Mouse (Mus musculus) testis, adult 2 months (tissue): Measurements from ENCODE around the gene Ncln.

ENCODE experiments used
- CTCF ChIP-seq: fragments of 200-500 bp; IDR thresholded peaks from 2 replicates; pipeline ENCODE4 v1.5.1; 2012; ENCODE audit warnings: low read depth, mild to moderate bottlenecking, inconsistent platforms, low read length, moderate library complexity; ENCODE audit not compliant: control insufficient read depth, insufficient read depth, insufficient replicate concordance
- POLR2A ChIP-seq: fragments of 200-500 bp; IDR thresholded peaks from 2 replicates; pipeline ENCODE4 v1.6.1; 2012; ENCODE audit warnings: low read depth, mild to moderate bottlenecking, inconsistent platforms, low read length, moderate library complexity; ENCODE audit not compliant: control insufficient read depth

- no peak for TF ChIP-seq POLR2A
- no peak for TF ChIP-seq CTCF
Observed at GRCm38 (mm10) chr10:81507691-81508489, 11.7 kb upstream of the Ncln start.
